Mouse (Mus musculus): ENCODE data around the gene Stx5a. TPM values are rescaled to one million over a fixed set of nuclear protein-coding genes. Genes with fewer than 3 reads are reported as not detected.
"Not testable (repeated sequence)": the region's sequence is repeated elsewhere in the genome, so short reads cannot be mapped to it uniquely, and the experiment has no call there.

Gene Stx5a
- polyA plus RNA-seq, 1 experiment from 2014 or later: 136 TPM

DNA sequence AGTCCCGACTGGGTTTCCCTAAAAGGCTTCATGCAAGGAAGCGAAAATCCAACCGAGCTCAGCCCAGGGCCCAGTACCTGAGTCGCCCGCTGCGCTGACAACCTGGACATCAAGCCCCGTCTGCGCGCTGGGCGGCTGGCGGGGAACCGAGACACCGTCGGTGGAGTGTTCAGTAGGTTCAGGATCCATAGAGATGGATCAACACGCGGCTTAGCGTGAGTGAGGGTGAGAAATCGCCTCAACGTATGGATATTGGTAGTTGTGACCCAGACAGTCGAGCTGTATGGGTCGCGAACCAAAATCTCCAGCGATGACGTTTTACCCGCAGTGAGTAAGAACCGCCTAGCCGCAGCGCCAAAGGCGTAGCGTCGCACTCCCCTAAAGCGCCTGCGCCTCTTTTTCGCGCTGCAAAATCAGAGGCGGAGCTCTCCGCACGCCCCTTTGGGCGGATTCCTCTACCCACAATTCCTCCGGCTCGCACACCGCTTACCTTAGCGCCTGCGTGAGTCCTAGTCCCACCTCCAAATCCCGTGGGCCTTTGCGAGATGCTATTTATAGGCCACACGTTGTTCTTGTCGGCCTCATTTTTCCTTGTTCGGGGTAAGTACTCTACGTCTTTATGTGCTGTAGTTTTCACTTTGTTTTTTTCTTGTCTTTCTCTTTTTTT, 18.2 kb upstream of the Stx5a start, which contains the start of gene Slc3a2:
TSS of gene Slc3a2 (minus strand) at position 463 of the 667 bp plus-strand sequence.
- Histone ChIP-seq H3K9me3 (ENCODE audit: control insufficient read depth, low read length) (no peaks in the 10 kb centered on the region), H3K9ac (replicated peaks; ENCODE audit: low read depth, low read length) (peak within 1 kb of the TSS; percentile 96), H3K27ac (ENCODE audit: low read length) (peak within 1 kb of the TSS; percentile 98), H3K4me2 (ENCODE audit: low read length) (peak within 1 kb of the TSS; percentile 94), H3K27me3 (replicated peaks; ENCODE audit: control insufficient read depth, insufficient read depth, low read length) (no peaks in the 10 kb centered on the region), H3K4me1 (replicated peaks; ENCODE audit: control insufficient read depth, insufficient read depth, low read length) (peaks cover 33% of the 10 kb centered on the region), H3K4me3 (replicated peaks; ENCODE audit: low read length) (peak within 1 kb of the TSS; percentile 60), H3K36me3 (ENCODE audit: control insufficient read depth, insufficient read depth) (peaks cover 24% of the 10 kb centered on the region)
- under 1% methylated on average over 50 of the region's 50 CpGs for WGBS
- peak; percentile 98 for ATAC-seq

DNA sequence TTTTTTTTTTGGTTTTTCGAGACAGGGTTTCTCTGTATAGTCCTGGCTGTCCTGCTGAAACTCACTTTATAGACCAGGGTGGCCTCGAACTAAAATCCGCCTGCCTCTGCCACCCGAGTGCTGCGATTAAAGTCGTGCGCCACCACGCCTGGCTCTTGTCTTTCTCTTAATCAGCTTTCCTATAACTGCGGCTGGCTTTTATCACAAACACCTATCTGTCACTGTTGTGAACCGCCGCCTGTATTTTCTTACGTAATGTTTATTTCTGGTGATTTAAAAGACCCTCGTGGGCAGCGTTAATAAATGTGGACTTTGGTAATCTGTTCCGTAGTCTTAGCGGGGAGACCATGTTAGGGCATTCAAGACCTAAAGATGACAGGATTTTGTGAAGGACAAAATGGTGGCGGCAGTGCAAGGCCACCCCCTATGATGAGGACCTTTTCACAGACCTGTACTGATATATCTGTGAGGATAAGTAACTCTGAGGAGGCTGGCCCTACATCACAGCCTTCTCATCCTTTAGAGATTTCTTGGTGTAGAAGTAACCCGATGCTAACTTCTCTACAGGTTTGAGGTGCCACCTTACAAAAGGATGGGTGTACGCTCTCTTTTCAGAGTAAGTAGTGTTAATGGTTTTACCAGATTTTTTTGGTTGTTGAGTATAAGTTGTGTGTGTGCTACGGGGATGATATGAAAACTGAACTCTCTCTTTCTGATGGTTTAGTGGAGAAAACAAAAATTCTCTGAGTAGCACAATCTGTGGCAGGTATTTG, 17.5 kb upstream of the Stx5a start:
- no peak for ATAC-seq
- H3K27ac ChIP-seq (ENCODE audit: low read length): peak overlapping the region; percentile 46
- peaks cover 24% of the 10 kb centered on the region for H3K36me3 ChIP-seq (ENCODE audit: control insufficient read depth, insufficient read depth)
- H3K4me3 ChIP-seq (replicated peaks; ENCODE audit: low read length): peak overlapping the region; percentile 60
- under 1% methylated on average over 20 of the region's 20 CpGs for WGBS
- no peaks in the 10 kb centered on the region for H3K27me3 ChIP-seq (replicated peaks; ENCODE audit: control insufficient read depth, insufficient read depth, low read length)
- peak overlapping the region; percentile 77 for H3K9ac ChIP-seq (replicated peaks; ENCODE audit: low read depth, low read length)
- peak overlapping the region; percentile 94 for H3K4me2 ChIP-seq (ENCODE audit: low read length)
- H3K4me1 ChIP-seq (replicated peaks; ENCODE audit: control insufficient read depth, insufficient read depth, low read length): peaks cover 33% of the 10 kb centered on the region
- H3K9me3 ChIP-seq (ENCODE audit: control insufficient read depth, low read length): no peaks in the 10 kb centered on the region

DNA sequence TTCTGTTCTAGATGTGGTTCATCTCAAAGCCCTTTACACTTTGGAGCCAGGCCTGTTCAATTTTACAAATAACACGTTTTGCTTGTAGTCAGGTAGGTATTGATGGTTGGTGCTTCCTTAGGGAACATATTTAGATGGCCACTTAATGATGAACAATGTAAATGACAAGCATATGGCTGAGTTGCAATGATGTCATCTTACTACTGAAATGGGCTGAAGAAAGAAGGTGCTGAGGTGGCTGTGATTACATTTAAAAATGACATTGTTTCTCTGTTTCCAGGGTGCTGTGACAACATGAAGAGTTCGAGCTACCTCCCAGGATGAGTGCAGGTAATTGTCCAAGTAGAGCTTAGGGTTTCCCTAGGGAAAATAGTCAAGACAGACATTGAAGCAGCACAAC, 16.8 kb upstream of the Stx5a start:
- Histone ChIP-seq H3K4me1 (replicated peaks; ENCODE audit: control insufficient read depth, insufficient read depth, low read length) (peaks cover 33% of the 10 kb centered on the region), H3K9me3 (ENCODE audit: control insufficient read depth, low read length) (no peaks in the 10 kb centered on the region), H3K27me3 (replicated peaks; ENCODE audit: control insufficient read depth, insufficient read depth, low read length) (no peaks in the 10 kb centered on the region), H3K9ac (replicated peaks; ENCODE audit: low read depth, low read length) (peak overlapping the region; percentile 77), H3K36me3 (ENCODE audit: control insufficient read depth, insufficient read depth) (peaks cover 24% of the 10 kb centered on the region), H3K4me3 (replicated peaks; ENCODE audit: low read length) (peak overlapping the region; percentile 60), H3K27ac (ENCODE audit: low read length) (no peak overlapping the region), H3K4me2 (ENCODE audit: low read length) (peak overlapping the region; percentile 94)
- no peak for ATAC-seq
- 1% methylated on average over 2 of the region's 2 CpGs for WGBS

DNA sequence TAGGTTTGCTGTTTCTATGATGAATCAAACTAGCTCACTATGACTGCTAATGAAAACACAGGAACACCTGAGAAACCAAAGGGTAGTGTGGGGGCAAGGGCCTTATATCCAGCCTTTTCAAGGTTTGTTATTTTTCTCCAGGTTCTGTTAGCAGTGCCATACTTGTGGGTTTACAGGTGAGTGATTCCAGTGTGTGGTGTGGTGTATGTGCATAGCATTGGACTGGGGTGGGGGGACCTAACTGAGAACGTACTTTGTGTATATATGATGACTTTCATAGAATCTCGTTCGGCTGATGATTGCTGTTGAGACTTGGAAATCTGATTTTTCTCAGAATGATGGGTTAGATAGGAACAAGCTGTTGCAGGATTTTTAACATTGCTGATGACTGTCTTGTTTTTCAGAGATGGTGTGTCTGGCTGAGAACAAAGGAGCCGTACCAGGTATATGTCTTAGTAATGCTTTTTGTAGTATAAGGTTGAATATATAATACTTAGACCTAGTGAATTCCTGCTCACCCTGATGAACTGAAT, 16.1 kb upstream of the Stx5a start:
- H3K27ac ChIP-seq (ENCODE audit: low read length): no peak overlapping the region
- no peak for ATAC-seq
- H3K9ac ChIP-seq (replicated peaks; ENCODE audit: low read depth, low read length): no peak overlapping the region

DNA sequence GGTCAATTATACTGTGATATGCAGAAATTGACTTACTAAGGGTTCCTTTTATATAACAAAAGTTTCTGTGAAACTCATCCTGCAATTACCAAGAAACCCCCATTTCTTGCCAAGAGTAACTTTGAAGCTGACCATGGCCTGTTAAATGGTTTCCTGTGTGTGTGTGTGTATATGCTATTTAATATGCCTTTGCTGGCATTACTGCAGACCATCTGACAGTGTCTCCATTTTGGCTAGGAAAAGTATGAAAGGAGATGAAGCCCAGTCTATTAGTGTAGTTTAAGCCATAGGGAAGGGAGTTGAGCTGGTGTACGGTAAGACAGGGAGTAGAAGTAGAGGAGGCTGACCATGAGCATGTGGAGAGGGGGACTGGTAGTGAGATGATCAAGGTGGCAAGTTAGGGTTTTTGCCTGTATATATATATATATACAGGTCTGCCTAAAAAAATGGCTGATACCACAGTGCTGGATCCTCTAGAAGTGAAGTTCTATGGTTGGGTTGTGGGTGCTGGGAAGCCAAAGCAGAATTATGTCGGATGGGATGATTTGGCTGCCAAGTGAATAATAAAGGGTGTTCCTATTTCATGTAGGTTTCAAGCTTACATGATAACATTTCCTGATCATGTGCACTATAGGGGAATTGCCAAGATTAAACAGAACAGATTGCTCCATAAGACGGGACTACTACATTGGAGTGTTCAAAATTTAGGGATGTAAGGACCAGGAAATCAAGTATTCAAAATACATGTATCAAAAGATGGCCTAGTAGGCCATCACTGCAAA, 14.4 kb upstream of the Stx5a start:
- WGBS: 11% methylated on average over 3 of the region's 3 CpGs

More for the DNA sequence above, 16.1 kb upstream of the Stx5a start:
- H3K9me3 ChIP-seq (ENCODE audit: control insufficient read depth, low read length): no peaks in the 10 kb centered on the region
- peak overlapping the region; percentile 60; the same call in 1 of the 2 replicates for H3K4me3 ChIP-seq (replicated peaks; ENCODE audit: low read length)
- 48% methylated on average over 4 of the region's 4 CpGs for WGBS
- H3K4me1 ChIP-seq (replicated peaks; ENCODE audit: control insufficient read depth, insufficient read depth, low read length): peaks cover 33% of the 10 kb centered on the region
- H3K27me3 ChIP-seq (replicated peaks; ENCODE audit: control insufficient read depth, insufficient read depth, low read length): no peaks in the 10 kb centered on the region
- H3K36me3 ChIP-seq (ENCODE audit: control insufficient read depth, insufficient read depth): peaks cover 24% of the 10 kb centered on the region
- H3K4me2 ChIP-seq (ENCODE audit: low read length): peak overlapping the region; percentile 94

DNA sequence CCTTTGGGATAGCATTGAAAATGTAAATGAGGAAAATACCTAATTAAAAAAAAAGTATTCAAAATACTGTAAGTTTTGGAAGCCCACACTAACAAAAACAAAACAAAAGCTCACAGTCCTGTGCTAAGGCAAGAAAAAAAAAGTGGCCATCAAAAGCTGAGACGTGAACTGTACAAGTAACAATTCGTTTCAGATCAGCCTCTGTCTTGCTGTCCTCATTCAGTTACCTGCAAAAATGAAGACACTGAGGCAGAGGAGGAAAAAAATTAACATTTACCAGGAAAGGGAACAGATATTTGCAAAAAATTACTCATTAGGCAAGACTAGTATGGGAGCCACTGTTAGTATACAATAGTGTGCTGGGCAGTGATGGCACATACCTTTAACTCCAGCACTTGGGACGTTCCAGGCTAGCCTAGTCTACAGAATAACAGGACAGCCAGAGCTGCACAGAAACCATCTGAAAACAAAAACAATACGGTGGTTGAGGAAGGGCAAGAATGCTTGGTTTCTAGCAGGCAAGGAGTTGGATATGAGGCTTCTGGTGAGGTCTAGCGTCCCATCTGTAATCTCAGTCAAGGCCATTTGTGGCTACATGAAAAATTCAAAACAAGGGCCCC, 13.6 kb upstream of the Stx5a start:
- Histone ChIP-seq H3K4me1 (replicated peaks; ENCODE audit: control insufficient read depth, insufficient read depth, low read length) (peaks cover 19% of the 10 kb centered on the region), H3K9ac (replicated peaks; ENCODE audit: low read depth, low read length) (no peak overlapping the region), H3K4me2 (ENCODE audit: low read length) (no peak overlapping the region), H3K9me3 (ENCODE audit: control insufficient read depth, low read length) (no peaks in the 10 kb centered on the region), H3K36me3 (ENCODE audit: control insufficient read depth, insufficient read depth) (peaks cover 24% of the 10 kb centered on the region), H3K27me3 (replicated peaks; ENCODE audit: control insufficient read depth, insufficient read depth, low read length) (no peaks in the 10 kb centered on the region), H3K27ac (ENCODE audit: low read length) (no peak overlapping the region), H3K4me3 (replicated peaks; ENCODE audit: low read length) (no peak overlapping the region)
- ATAC-seq: no peak
- 21% methylated on average over 5 of the region's 5 CpGs for WGBS

More for the DNA sequence above, 14.4 kb upstream of the Stx5a start:
- no peaks in the 10 kb centered on the region for H3K9me3 ChIP-seq (ENCODE audit: control insufficient read depth, low read length)
- no peak for ATAC-seq
- H3K27me3 ChIP-seq (replicated peaks; ENCODE audit: control insufficient read depth, insufficient read depth, low read length): no peaks in the 10 kb centered on the region
- H3K9ac ChIP-seq (replicated peaks; ENCODE audit: low read depth, low read length): no peak overlapping the region
- no peak overlapping the region for H3K4me3 ChIP-seq (replicated peaks; ENCODE audit: low read length)
- H3K4me1 ChIP-seq (replicated peaks; ENCODE audit: control insufficient read depth, insufficient read depth, low read length): peaks cover 27% of the 10 kb centered on the region
- H3K27ac ChIP-seq (ENCODE audit: low read length): no peak overlapping the region
- H3K36me3 ChIP-seq (ENCODE audit: control insufficient read depth, insufficient read depth): peaks cover 24% of the 10 kb centered on the region
- H3K4me2 ChIP-seq (ENCODE audit: low read length): no peak overlapping the region

DNA sequence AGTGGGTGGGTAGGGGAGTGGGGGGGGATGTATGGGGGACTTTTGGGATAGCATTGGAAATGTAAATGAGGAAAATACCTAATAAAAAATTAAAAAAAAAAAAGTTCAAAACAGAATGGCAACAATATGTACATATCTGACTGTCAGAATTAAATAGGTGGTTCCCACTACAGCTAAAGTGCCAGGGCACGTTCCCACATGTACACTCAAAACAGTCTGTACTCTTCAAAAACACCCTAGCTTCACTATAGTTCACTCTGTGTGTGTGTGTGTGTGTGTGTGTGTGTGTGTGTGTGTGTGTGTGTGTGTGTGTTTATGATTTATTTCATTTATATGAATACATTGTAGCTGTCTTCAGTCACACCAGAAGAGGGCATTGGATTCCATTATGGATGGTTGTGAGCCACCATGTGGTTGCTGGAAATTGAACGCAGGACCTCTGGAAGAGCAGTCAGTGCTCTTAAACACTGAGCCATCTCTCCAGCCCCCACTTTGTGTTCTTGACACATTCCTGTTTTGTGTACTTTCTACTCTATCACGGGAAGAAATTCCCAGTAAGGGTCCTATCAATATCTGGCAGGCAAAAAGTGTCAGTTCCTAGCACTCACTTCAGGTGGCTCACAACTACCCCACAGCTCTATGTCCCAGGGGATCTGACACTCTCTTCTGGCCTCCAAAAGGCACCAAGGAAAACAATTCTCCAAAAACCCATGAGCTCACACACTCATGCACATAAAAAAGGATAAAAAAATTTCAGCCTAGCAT, 12.7 kb upstream of the Stx5a start:
- 59% methylated on average over 3 of the region's 3 CpGs for WGBS
- not testable (repeated sequence) for H3K27ac ChIP-seq (ENCODE audit: low read length); ATAC-seq; H3K9me3 ChIP-seq (ENCODE audit: control insufficient read depth, low read length); H3K4me3 ChIP-seq (replicated peaks; ENCODE audit: low read length); H3K9ac ChIP-seq (replicated peaks; ENCODE audit: low read depth, low read length); H3K4me2 ChIP-seq (ENCODE audit: low read length); H3K27me3 ChIP-seq (replicated peaks; ENCODE audit: control insufficient read depth, insufficient read depth, low read length)
- peaks cover 24% of the 10 kb centered on the region for H3K36me3 ChIP-seq (ENCODE audit: control insufficient read depth, insufficient read depth)
- peaks cover 19% of the 10 kb centered on the region for H3K4me1 ChIP-seq (replicated peaks; ENCODE audit: control insufficient read depth, insufficient read depth, low read length)

DNA sequence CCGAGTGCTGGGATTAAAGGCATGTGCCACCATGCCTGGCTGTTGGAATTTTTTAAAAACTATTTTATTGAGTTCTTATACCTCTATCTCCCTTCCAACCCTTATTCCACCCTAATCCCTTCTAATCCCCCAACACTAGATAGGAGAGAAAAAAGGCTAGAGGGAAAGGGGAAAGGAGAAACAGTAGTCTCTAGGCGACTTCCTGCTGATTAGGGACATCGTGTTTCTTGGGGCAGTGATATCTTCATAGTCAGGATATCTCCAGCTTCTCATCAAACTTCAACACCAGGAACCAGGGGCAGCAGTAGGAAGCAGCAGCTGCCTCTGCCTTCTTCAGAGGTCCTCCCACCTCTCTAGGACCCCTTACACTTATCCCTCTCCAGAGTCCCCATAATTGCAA, 6.9 kb upstream of the Stx5a start:
- ATAC-seq: no peak
- no peaks in the 10 kb centered on the region for H3K27me3 ChIP-seq (replicated peaks; ENCODE audit: control insufficient read depth, insufficient read depth, low read length)
- no peaks in the 10 kb centered on the region; the same call in 1 of the 2 replicates for H3K36me3 ChIP-seq (ENCODE audit: control insufficient read depth, insufficient read depth)
- H3K4me1 ChIP-seq (replicated peaks; ENCODE audit: control insufficient read depth, insufficient read depth, low read length): peaks cover 10% of the 10 kb centered on the region
- H3K9me3 ChIP-seq (ENCODE audit: control insufficient read depth, low read length): no peaks in the 10 kb centered on the region
- no peak overlapping the region for H3K27ac ChIP-seq (ENCODE audit: low read length)
- WGBS: 77% methylated on average over 3 of the region's 3 CpGs
- H3K9ac ChIP-seq (replicated peaks; ENCODE audit: low read depth, low read length): no peak overlapping the region
- no peak overlapping the region for H3K4me2 ChIP-seq (ENCODE audit: low read length)
- no peak overlapping the region for H3K4me3 ChIP-seq (replicated peaks; ENCODE audit: low read length)
